Mouse (Mus musculus) kidney, embryonic 16.5 days (tissue): ENCODE data around the gene Gtf3c2. TPM values are rescaled to one million over a fixed set of nuclear protein-coding genes. Genes with fewer than 3 reads are reported as not detected.

Experiments
- ATAC-seq: fragments of 200-750 bp; cut with Nextera tagmentation; 2 replicates; pipeline ENCODE4 v1.8.0; 2017; ENCODE audit warnings: moderate TSS enrichment; ENCODE audit not compliant: low FRiP score, low TSS enrichment
- H3K27ac ChIP-seq: fragments of 300-500 bp; sonication (generic); 2 replicates; pipeline ENCODE4 v1.5.1; 2014; ENCODE audit warnings: low read length
- H3K27me3 ChIP-seq: fragments of 300-500 bp; sonication (generic); 2 replicates; pipeline ENCODE4 v1.6.1; 2014; ENCODE audit warnings: low read length, control low read depth, mixed read lengths; ENCODE audit not compliant: insufficient read depth
- H3K36me3 ChIP-seq: fragments of 300-500 bp; sonication (generic); 2 replicates; pipeline ENCODE4 v1.6.1; 2014; ENCODE audit warnings: low read length, control low read depth, mixed read lengths; ENCODE audit not compliant: insufficient read depth
- H3K4me1 ChIP-seq: fragments of 300-500 bp; sonication (generic); 2 replicates; pipeline ENCODE4 v1.6.1; 2014; ENCODE audit warnings: low read length, control low read depth, mixed read lengths; ENCODE audit not compliant: insufficient read depth
- H3K4me2 ChIP-seq: fragments of 300-500 bp; sonication (generic); replicated peaks from 2 replicates; pipeline ENCODE4 v1.6.1; 2014; ENCODE audit warnings: low read depth, low read length
- H3K4me3 ChIP-seq: fragments of 300-500 bp; sonication (generic); 2 replicates; pipeline ENCODE4 v1.5.1; 2014; ENCODE audit warnings: mild to moderate bottlenecking, low read length
- H3K9ac ChIP-seq: fragments of 300-500 bp; sonication (generic); replicated peaks from 2 replicates; pipeline ENCODE4 v1.6.1; 2014; ENCODE audit warnings: low read length
- H3K9me3 ChIP-seq: fragments of 300-500 bp; sonication (generic); 2 replicates; pipeline ENCODE4 v1.6.1; 2016; ENCODE audit warnings: low read length, control low read depth
- WGBS: fragments of 180-500 bp; shearing (Covaris S2); extraction: QIAGEN DNeasy Blood & Tissue Kit; methylation state at CpG from one replicate; pipeline ENCODE4 v1.1.7; 2014; 5-methylcytosine and 5-hydroxymethylcytosine counted together
- polyA plus RNA-seq: library from polyadenylated mRNA; unstranded; fragments of >200 nt; fragmentation: Nextera tagmentation; extraction: Ambion mirVana; gene quantifications from 2 replicates; pipeline ENCODE4 v1.2.1, GENCODE M21; 2015

Gene Gtf3c2
- polyA plus RNA-seq, 1 experiment from 2014 or later = 82.8 TPM

DNA sequence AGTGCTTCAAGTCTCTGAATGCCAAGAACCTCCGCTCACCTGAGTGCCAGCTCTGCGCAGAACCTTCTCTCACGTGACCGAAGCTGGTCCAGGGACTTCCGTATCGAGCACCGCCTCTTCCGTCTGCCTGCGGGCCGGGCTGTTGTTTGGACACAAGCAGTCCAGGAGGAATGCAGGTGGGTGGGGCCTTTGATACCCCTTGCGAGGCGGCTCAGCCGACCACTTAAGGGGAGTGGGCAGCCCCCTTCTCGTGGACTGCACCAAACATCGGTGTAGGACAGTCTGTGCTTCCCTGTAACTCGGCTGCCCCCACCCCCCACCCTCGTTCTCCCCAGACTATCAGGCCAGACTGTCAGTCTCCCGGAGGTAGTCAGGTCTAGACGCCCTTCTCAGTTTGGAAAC, 25.8 kb downstream of the Gtf3c2 start, which contains the start of gene Mpv17:
TSS of gene Mpv17 (minus strand) at position 100 of the 402 bp plus-strand sequence.
- H3K27me3 ChIP-seq = no peaks in the 10 kb centered on the region
- peak within 1 kb of the TSS; percentile 75 for H3K9ac ChIP-seq
- ATAC-seq = peak; percentile 96
- H3K4me3 ChIP-seq = peak within 1 kb of the TSS; percentile 68
- no peaks in the 10 kb centered on the region for H3K9me3 ChIP-seq
- peaks cover 13% of the 10 kb centered on the region for H3K4me1 ChIP-seq
- peaks cover 24% of the 10 kb centered on the region for H3K36me3 ChIP-seq
- under 1% methylated on average over 19 of the region's 19 CpGs for WGBS
- peak within 1 kb of the TSS; percentile 93 for H3K4me2 ChIP-seq
- H3K27ac ChIP-seq = peak within 1 kb of the TSS; percentile 61

DNA sequence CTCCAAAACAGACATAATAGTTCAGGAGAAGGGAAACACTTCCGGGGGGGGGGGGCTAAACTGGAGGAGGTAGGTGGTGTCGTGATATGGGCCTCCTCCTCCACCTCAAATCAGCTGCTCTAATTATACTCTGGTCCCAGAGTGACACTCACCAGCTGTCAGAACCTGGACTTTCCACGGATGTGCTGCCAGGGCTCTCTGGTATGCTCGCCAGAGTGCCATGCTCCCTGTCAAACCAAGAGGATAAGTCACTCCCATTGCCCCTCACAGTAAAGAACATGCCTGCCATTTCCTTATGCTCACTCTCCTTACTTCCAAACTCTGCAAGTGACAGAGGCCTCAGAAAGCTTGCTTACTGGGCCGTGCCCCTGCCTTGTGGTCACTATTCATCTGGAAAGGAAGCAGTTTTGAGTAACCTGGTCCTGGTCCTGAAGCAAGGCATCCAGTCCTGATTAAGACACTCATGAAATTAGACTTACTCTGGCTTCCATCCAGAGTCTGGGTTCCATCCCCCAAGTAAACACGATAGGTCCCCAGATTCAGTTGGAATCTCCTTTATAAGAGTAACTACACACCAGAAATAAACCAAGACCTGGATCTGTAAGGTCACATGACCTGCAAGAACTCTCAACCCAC, 26.3 kb downstream of the Gtf3c2 start:
- Histone ChIP-seq H3K27me3 (no peaks in the 10 kb centered on the region), H3K4me2 (peak overlapping the region; percentile 93), H3K27ac (peak overlapping the region; percentile 11; the same call in 1 of the 2 replicates), H3K4me3 (peak overlapping the region; percentile 68), H3K9ac (peak overlapping the region; percentile 75), H3K36me3 (peaks cover 18% of the 10 kb centered on the region), H3K4me1 (peaks cover 13% of the 10 kb centered on the region), H3K9me3 (no peaks in the 10 kb centered on the region)
- ATAC-seq = peak; percentile 25; the same call in 1 of the 2 replicates
- 17% methylated on average over 6 of the region's 6 CpGs for WGBS

DNA sequence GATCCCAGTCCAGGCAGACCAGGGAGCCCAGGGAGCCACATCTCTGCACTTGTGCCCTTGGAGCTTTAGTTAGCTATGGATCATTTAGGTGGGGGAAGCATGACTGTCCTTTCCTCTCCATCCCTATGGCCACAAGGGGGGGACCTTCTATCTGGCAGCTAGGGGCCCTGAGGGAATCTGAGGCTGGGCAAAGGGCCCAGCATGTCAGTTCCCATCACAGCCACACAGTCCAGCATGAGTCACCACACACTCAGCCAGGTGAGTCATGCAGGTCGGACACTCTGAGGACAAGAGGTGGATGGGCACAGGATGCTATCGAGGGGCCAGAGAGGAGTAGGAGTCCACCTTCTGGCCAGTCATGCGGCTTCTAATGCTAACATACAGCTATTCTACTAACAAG, 28.2 kb downstream of the Gtf3c2 start:
- Histone ChIP-seq H3K27ac (no peak overlapping the region), H3K4me2 (no peak overlapping the region), H3K27me3 (no peaks in the 10 kb centered on the region), H3K36me3 (peaks cover under 1% of the 10 kb centered on the region), H3K4me3 (no peak overlapping the region), H3K4me1 (peaks cover 13% of the 10 kb centered on the region), H3K9me3 (no peaks in the 10 kb centered on the region), H3K9ac (no peak overlapping the region)
- no peak for ATAC-seq
- 93% methylated on average over 3 of the region's 3 CpGs for WGBS

DNA sequence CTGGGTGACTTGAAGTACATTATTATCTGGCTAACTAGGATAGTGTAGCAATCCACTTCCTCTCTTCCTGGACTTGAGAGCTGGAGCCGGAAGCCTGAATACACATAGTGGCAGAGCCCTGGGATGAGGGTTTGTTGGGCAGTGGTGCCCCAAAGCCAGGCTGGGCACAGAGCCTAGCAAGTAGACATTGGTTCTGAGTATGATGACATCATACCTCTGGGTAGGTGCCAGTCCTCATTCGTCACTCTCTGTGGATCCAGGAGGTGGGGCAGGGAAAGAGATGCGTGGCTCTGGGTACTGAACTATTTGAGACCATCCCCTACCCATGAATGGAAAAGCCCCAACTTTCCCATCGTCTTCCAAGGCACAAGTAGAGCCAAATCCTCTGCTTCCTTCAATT, 30.2 kb downstream of the Gtf3c2 start:
- no peak overlapping the region for H3K9ac ChIP-seq
- 93% methylated on average over 4 of the region's 4 CpGs for WGBS
- H3K27me3 ChIP-seq = no peaks in the 10 kb centered on the region
- H3K9me3 ChIP-seq = no peaks in the 10 kb centered on the region
- H3K4me1 ChIP-seq = peaks cover 11% of the 10 kb centered on the region
- no peak overlapping the region for H3K27ac ChIP-seq
- no peak overlapping the region for H3K4me2 ChIP-seq
- peaks cover 5% of the 10 kb centered on the region for H3K36me3 ChIP-seq
- no peak for ATAC-seq
- no peak overlapping the region for H3K4me3 ChIP-seq

DNA sequence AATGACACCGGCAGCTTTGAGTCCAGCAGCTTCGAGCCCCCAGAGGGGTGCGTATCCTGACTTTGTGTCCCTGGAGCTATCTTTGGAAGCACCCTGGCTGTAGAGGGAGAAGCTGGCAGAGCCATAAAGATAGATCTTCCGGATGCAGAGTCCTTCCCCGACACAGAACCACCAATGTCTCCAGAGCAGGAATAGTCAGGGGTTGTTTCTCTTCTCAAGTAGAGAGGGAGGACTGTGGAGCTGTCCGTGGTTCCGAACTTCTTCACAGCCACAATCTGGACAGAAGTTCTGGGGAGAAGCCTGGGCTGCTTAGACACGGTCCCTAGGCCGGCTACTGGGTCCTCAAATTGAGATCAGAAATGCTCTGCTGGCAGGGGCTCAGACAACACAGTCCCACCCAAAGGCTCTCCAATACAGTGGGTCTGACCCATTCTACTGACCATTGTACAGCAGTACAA, 40.9 kb downstream of the Gtf3c2 start:
- H3K4me3 ChIP-seq = no peak overlapping the region
- no peak overlapping the region for H3K27ac ChIP-seq
- H3K9ac ChIP-seq = no peak overlapping the region
- peaks cover 56% of the 10 kb centered on the region for H3K27me3 ChIP-seq
- H3K36me3 ChIP-seq = peaks cover 12% of the 10 kb centered on the region
- H3K4me1 ChIP-seq = peaks cover 15% of the 10 kb centered on the region
- peak overlapping the region; percentile 52; the same call in 1 of the 2 replicates for H3K4me2 ChIP-seq
- ATAC-seq = no peak
- H3K9me3 ChIP-seq = no peaks in the 10 kb centered on the region
- 5% methylated on average over 9 of the region's 9 CpGs for WGBS

DNA sequence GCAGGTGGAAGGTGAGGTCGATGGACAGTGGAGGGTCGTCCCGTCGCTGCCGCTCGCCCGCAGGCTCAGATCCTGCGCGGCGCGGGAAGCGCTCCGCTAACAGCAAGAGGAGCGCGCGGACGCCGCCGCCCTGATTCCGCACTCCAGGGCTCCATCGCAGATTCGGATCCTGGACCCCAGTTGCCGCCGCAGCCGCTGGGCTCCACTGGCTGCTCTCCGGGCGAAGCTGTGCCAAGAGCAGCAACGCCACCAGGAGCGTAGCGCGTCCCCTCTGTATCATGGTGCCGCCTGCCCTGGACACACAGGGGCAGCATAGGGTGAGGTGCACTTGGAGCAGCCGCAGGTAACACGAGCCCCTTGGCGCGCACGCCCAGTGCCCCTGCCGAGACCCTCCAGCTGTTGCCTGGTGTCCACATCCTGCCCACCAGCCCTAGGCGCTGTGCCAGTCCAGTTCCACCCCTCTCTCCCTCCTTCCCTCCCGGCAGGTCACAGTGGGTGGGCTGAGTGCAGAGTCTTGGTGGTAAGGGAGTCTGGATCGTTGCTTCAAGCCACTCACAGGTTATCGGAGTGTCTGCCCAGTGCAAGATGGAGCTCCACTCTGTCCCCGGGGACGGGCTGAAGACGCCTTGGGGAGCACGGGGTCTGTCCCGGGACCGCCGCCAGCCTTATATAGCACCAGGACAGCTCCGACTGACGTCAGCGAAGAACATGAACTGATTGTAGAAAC, 41.5 kb downstream of the Gtf3c2 start, which contains the start of gene Ucn:
TSS of gene Ucn (minus strand) at position 589 of the 727 bp plus-strand sequence.
- H3K9ac ChIP-seq = 0 out of 2 replicates have a peak within 1 kb of the TSS, but pooled peaks have one; percentile 4
- under 1% methylated on average over 52 of the region's 52 CpGs for WGBS
- peaks cover 58% of the 10 kb centered on the region for H3K27me3 ChIP-seq
- no peaks in the 10 kb centered on the region for H3K9me3 ChIP-seq
- no peak within 1 kb of the TSS for H3K27ac ChIP-seq
- peak within 1 kb of the TSS; percentile 32 for H3K4me3 ChIP-seq
- peak; percentile 27 for ATAC-seq
- peaks cover 11% of the 10 kb centered on the region for H3K36me3 ChIP-seq
- peaks cover 15% of the 10 kb centered on the region for H3K4me1 ChIP-seq
- H3K4me2 ChIP-seq = peak within 1 kb of the TSS; percentile 52

DNA sequence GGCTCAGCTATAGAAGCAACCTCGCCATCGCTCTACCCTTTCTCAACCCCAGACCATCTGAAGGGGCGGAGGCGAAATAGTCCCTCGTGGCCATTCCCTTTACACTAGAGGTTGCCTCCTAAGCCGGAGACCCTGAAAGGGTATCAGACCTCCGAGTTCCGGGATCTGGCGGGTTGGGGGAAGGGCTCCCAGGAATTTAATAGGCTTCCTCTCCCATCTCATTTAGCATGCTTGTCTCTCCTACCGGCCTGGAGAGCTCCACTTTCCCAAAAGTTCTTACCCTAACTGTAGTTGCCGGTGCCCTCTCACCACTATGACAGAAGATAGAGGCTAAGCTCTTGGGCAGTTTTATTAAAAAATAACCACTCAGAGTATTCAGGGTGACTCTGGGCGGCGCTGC, 42.3 kb downstream of the Gtf3c2 start:
- 1% methylated on average over 13 of the region's 13 CpGs for whole genome bisulfite sequencing
- Histone ChIP-seq H3K4me3 (peak overlapping the region; percentile 32), H3K4me1 (peaks cover 15% of the 10 kb centered on the region), H3K36me3 (peaks cover 8% of the 10 kb centered on the region; the same call in 1 of the 2 replicates), H3K9ac (no peak overlapping the region), H3K27me3 (peaks cover 61% of the 10 kb centered on the region), H3K4me2 (peak overlapping the region; percentile 52), H3K27ac (no peak overlapping the region), H3K9me3 (no peaks in the 10 kb centered on the region)
- ATAC-seq = no peak

DNA sequence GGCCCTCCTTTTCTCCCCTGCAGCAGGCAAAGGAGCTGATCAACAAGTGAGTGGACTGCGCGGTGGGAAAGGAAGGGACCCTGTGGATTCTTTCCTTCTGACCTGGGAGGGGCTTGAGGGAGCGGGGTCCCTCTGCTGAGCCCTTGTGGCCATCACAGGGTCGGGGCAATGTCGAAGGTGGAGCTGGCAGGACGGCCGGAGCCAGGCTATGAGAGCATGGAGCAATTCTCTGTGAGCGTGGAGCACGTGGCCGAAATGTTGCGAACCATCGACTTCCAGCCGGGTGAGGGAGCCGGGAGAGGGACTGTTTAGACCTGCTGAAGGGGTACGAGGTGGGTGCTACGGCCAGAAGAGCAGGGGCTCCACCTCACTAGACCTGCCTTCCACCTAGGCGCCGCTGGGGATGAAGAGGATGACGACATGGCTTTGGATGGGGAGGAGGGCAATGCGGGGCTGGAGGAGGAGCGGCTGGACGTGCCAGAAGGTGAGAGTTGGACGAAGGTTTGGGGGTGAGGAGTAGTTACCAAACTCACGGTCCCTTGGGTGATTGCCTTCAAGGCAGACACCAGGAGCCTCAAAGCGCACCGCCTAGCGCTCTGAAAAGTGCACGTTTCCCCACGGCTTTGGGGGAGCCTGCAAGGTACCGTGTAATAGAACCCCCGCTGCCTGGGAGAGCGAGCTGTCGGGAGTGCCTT, 43.1 kb downstream of the Gtf3c2 start:
- peak overlapping the region; percentile 32; the same call in 1 of the 2 replicates for H3K4me3 ChIP-seq
- H3K36me3 ChIP-seq = peaks cover 7% of the 10 kb centered on the region; the same call in 1 of the 2 replicates

DNA sequence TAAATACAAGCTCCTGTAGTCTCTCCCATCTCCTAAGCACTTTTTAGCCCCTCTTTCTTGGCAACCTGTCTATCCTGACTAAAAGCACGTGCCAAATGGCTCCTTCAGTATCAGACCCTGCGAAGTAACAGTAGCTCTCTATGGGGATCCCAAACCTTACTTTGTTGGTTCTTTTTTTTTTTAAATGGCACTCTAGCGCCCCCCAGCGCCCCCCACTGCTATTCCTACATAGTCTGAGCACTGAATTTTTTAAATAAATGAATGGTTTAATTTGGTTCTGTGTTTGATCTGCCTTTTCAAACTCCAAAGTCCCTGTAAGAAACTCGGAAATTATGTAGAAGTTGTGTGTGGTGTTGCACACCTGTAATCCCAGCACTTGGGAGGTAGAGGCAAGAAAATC, 53.9 kb downstream of the Gtf3c2 start:
- H3K36me3 ChIP-seq = no peaks in the 10 kb centered on the region
- WGBS = 37% methylated on average over 5 of the region's 5 CpGs
- no peak overlapping the region for H3K4me2 ChIP-seq
- peaks cover 2% of the 10 kb centered on the region; the same call in 1 of the 2 replicates for H3K27me3 ChIP-seq
- no peak overlapping the region for H3K4me3 ChIP-seq
- no peaks in the 10 kb centered on the region for H3K9me3 ChIP-seq
- ATAC-seq = no peak
- no peak overlapping the region for H3K27ac ChIP-seq
- no peak overlapping the region for H3K9ac ChIP-seq
- no peaks in the 10 kb centered on the region for H3K4me1 ChIP-seq

More for the DNA sequence above, 43.1 kb downstream of the Gtf3c2 start:
- H3K27me3 ChIP-seq = peaks cover 61% of the 10 kb centered on the region
- no peak overlapping the region for H3K4me2 ChIP-seq
- under 1% methylated on average over 33 of the region's 33 CpGs for WGBS
- H3K27ac ChIP-seq = no peak overlapping the region
- H3K9ac ChIP-seq = no peak overlapping the region
- H3K4me1 ChIP-seq = peaks cover 15% of the 10 kb centered on the region
- no peaks in the 10 kb centered on the region for H3K9me3 ChIP-seq
- no peak for ATAC-seq
